Mouse (Mus musculus) G1E-ER4 (cell line): ENCODE measurements around the gene Ikbke. TPM values are rescaled to one million over a fixed set of nuclear protein-coding genes. Genes with fewer than 3 reads are reported as not detected.

Experiments used
- GATA1 ChIP-seq: IDR thresholded peaks from one replicate; pipeline ENCODE4 v1.8.0; 2012; ENCODE audit warnings: low read length, inconsistent platforms
- polyA plus RNA-seq: library from polyadenylated mRNA; stranded (reverse); fragments of >175 nt; gene quantifications from 2 replicates; pipeline ENCODE4 v1.2.3, GENCODE M21; 2012

Gene Ikbke
- polyA plus RNA-seq, 1 experiment: 0.31 TPM

GRCm38 (mm10) chr1:131290648-131291047 is 11.2 kb upstream of the Ikbke start:
- TF ChIP-seq GATA1: no peak

GRCm38 (mm10) chr1:131288938-131289337 is 9.5 kb upstream of the Ikbke start:
- TF ChIP-seq GATA1: no peak

- TF ChIP-seq GATA1: no peak
These were observed 7.9 kb upstream of the Ikbke start for GRCm38 (mm10) chr1:131287267-131287666.

- TF ChIP-seq GATA1: no peak
These were observed 7.4 kb upstream of the Ikbke start for GRCm38 (mm10) chr1:131286803-131287202.

- TF ChIP-seq GATA1: no peak
These were observed 5.2 kb upstream of the Ikbke start for GRCm38 (mm10) chr1:131284616-131285015.

GRCm38 (mm10) chr1:131284167-131284566 is 4.8 kb upstream of the Ikbke start:
- no peak for TF ChIP-seq GATA1

- no peak for TF ChIP-seq GATA1
These were observed 2.3 kb upstream of the Ikbke start for GRCm38 (mm10) chr1:131281731-131282130.

GRCm38 (mm10) chr1:131280280-131280679 is 874 bp upstream of the Ikbke start:
- TF ChIP-seq GATA1: no peak

- no peak for TF ChIP-seq GATA1
These were observed 575 bp downstream of the Ikbke start for GRCm38 (mm10) chr1:131278606-131279455.

- TF ChIP-seq GATA1: no peak
These were observed 2.6 kb downstream of the Ikbke start for GRCm38 (mm10) chr1:131276831-131277230.

GRCm38 (mm10) chr1:131275577-131275976 is 3.8 kb downstream of the Ikbke start:
- TF ChIP-seq GATA1: no peak

GRCm38 (mm10) chr1:131274725-131275539 is 4.5 kb downstream of the Ikbke start:
- no peak for TF ChIP-seq GATA1

- TF ChIP-seq GATA1: no peak
These were observed 9.4 kb downstream of the Ikbke start for GRCm38 (mm10) chr1:131269797-131270578.

GRCm38 (mm10) chr1:131268776-131269175 is 10.6 kb downstream of the Ikbke start:
- TF ChIP-seq GATA1: no peak

GRCm38 (mm10) chr1:131263905-131264304 is 15.5 kb downstream of the Ikbke start:
- no peak for TF ChIP-seq GATA1

GRCm38 (mm10) chr1:131260309-131260656 is 19.1 kb downstream of the Ikbke start:
- no peak for TF ChIP-seq GATA1
